Mouse (Mus musculus) embryo, embryonic 10 days (tissue): ENCODE results near the gene Spo11.

Source experiments
- DNase-seq: peaks from one replicate; pipeline ENCODE4 v3.0.0-alpha.2; 2015; ENCODE audit warnings: low spot score

The Spo11 gene

GRCm38 (mm10) chr2:173034998-173035397, 57.5 kb downstream of the Spo11 start:
- no peak for DNase-seq

- DNase-seq, result no peak
These were observed 58.2 kb downstream of the Spo11 start for GRCm38 (mm10) chr2:173035653-173036052.

- DNase-seq, result no peak
These were observed 58.6 kb downstream of the Spo11 start for GRCm38 (mm10) chr2:173036055-173036454.

GRCm38 (mm10) chr2:173036611-173037010, 59.1 kb downstream of the Spo11 start:
- DNase-seq, result no peak

- DNase-seq, result no peak
These were observed 59.8 kb downstream of the Spo11 start for GRCm38 (mm10) chr2:173037347-173037746.

GRCm38 (mm10) chr2:173037827-173038607, 60.5 kb downstream of the Spo11 start:
- DNase-seq, result no peak

GRCm38 (mm10) chr2:173039041-173039440, 61.5 kb downstream of the Spo11 start:
- no peak for DNase-seq

GRCm38 (mm10) chr2:173040803-173041202, 63.3 kb downstream of the Spo11 start:
- no peak for DNase-seq

GRCm38 (mm10) chr2:173041242-173041641, 63.7 kb downstream of the Spo11 start:
- no peak for DNase-seq

- no peak for DNase-seq
These were observed 64.4 kb downstream of the Spo11 start for GRCm38 (mm10) chr2:173041893-173042292.

- peak; percentile 48 for DNase-seq
These were observed 65.1 kb downstream of the Spo11 start for GRCm38 (mm10) chr2:173042504-173043162.
